Mouse (Mus musculus) kidney, adult 2 months (tissue): Measurements from ENCODE around the gene Slit2.

Experiments
- CTCF ChIP-seq: fragments of 200-500 bp; conservative IDR thresholded peaks from 2 replicates; pipeline ENCODE4 v1.5.1; 2011; ENCODE audit warnings: low read depth, mild to moderate bottlenecking, control low read depth, low read length, moderate library complexity, mixed read lengths; ENCODE audit not compliant: insufficient read depth, insufficient read length
- POLR2A ChIP-seq: fragments of 200-500 bp; IDR thresholded peaks from one replicate; pipeline ENCODE4 v1.6.1; 2011; ENCODE audit warnings: low read depth, low read length, control low read depth

DNA sequence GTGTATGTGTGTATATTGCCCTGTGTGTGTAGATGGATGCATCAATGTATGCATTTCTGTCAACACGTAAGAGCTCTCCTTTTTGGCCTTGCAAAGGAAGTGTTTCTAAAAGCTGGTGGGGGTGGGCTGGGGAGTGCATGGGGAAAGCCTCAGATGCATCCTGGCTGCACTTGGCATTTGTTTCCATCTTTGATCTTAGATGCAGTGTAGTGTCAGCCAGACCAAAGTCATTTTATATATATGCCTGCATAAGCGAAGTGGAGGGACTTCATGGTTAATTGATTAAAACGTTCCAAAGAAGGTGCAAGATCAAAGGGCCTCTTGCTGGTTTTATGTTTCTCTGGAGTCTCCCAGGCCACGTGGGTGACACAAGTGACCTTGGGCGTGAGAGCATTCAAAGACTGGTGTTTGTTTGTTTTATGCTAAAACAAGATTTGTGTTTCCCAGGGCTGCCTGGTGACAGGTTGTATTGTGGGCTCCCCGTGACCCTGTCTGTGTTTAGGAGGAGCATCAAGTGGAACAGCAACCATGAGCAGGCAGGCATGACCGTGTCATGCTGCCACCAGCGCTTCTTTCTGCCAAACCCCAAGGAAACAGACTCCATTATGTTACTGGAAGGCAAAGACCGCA is 351.1 kb downstream of the Slit2 start:
- no peak for TF ChIP-seq CTCF
- no peak for TF ChIP-seq POLR2A
